Mouse (Mus musculus) monocyte, adult 2 months (primary cell): ENCODE results near the gene Rbm4b.
"Not testable (repeated sequence)": the region's sequence is repeated elsewhere in the genome, so short reads cannot be mapped to it uniquely, and the experiment has no call there.

ENCODE experiments used
- DNase-seq, 2 experiments: peaks; one replicate each; pipeline ENCODE4 v3.0.0; 2022; ENCODE audit warnings: low spot score in 2 of 2, low read depth in 1 of 2

Gene Rbm4b

GRCm38 (mm10) chr19:4810309-4810708 is 54.0 kb downstream of the Rbm4b start:
- no peak for DNase-seq

GRCm38 (mm10) chr19:4810746-4811062 is 54.4 kb downstream of the Rbm4b start:
- DNase-seq = no peak

GRCm38 (mm10) chr19:4811063-4811908 is 55.0 kb downstream of the Rbm4b start, which contains the start of the genes Gm21992 and Rbm14:
TSS of gene Gm21992 (minus strand) at chr19:4811612.
TSS of gene Rbm14 (minus strand) at chr19:4811634.
- DNase-seq = peak; percentile 92 to 94

- DNase-seq = no peak
These were observed 55.6 kb downstream of the Rbm4b start for GRCm38 (mm10) chr19:4811909-4812242.

GRCm38 (mm10) chr19:4812334-4812949 is 56.1 kb downstream of the Rbm4b start:
- not testable (repeated sequence) for DNase-seq

GRCm38 (mm10) chr19:4813015-4813414 is 56.7 kb downstream of the Rbm4b start:
- peak in 1 of 2 experiments; percentile 30 for DNase-seq
